Mouse (Mus musculus) kidney, postnatal 0 days (tissue): ENCODE measurements around the gene Jph4. TPM values are rescaled to one million over a fixed set of nuclear protein-coding genes. Genes with fewer than 3 reads are reported as not detected.

Source experiments
- ATAC-seq: fragments of 200-750 bp; cut with Nextera tagmentation; replicated peaks from 2 replicates; pipeline ENCODE4 v1.8.0; 2017; ENCODE audit warnings: low read depth, moderate number of reproducible peaks, moderate TSS enrichment, moderate library complexity; ENCODE audit not compliant: low FRiP score
- DNase-seq: peaks from one replicate; pipeline ENCODE4 v3.0.0-alpha.2; 2016; ENCODE audit warnings: low spot score
- H3K27ac ChIP-seq: fragments of 300-500 bp; sonication (generic); 2 replicates; pipeline ENCODE4 v1.5.1; 2014; ENCODE audit warnings: mild to moderate bottlenecking
- H3K27me3 ChIP-seq: fragments of 300-500 bp; sonication (generic); 2 replicates; pipeline ENCODE4 v1.6.1; 2014; ENCODE audit warnings: low read length, mixed read lengths; ENCODE audit not compliant: insufficient read depth
- H3K36me3 ChIP-seq: fragments of 300-500 bp; sonication (generic); 2 replicates; pipeline ENCODE4 v1.6.1; 2014; ENCODE audit warnings: low read length, mixed read lengths; ENCODE audit not compliant: insufficient read depth
- H3K4me1 ChIP-seq: fragments of 300-500 bp; sonication (generic); replicated peaks from 2 replicates; pipeline ENCODE4 v1.6.1; 2014; ENCODE audit warnings: antibody characterized with exemption, low read length, mixed read lengths; ENCODE audit not compliant: insufficient read depth
- H3K4me2 ChIP-seq: fragments of 300-500 bp; sonication (generic); 2 replicates; pipeline ENCODE4 v1.6.1; 2014; ENCODE audit warnings: mild to moderate bottlenecking, low read length, moderate library complexity, mixed read lengths
- H3K4me3 ChIP-seq: fragments of 300-500 bp; sonication (generic); replicated peaks from 2 replicates; pipeline ENCODE4 v1.5.1; 2014; ENCODE audit warnings: low read depth, low read length
- H3K9ac ChIP-seq: fragments of 300-500 bp; sonication (generic); 2 replicates; pipeline ENCODE4 v1.6.1; 2014; ENCODE audit warnings: low read depth, low read length
- H3K9me3 ChIP-seq: fragments of 300-500 bp; sonication (generic); replicated peaks from 2 replicates; pipeline ENCODE4 v1.6.1; 2016; ENCODE audit warnings: low read length, inconsistent platforms, mixed read lengths
- CTCF ChIP-seq: IDR thresholded peaks from 2 replicates; pipeline ENCODE4 v1.5.1; 2016; ENCODE audit warnings: antibody characterized with exemption, low read depth, mild to moderate bottlenecking, moderate library complexity
- whole genome bisulfite sequencing: fragments of 180-500 bp; shearing (Covaris S2); extraction: QIAGEN DNeasy Blood & Tissue Kit; methylation state at CpG from one replicate; pipeline ENCODE4 v1.1.7; 2014; 5-methylcytosine and 5-hydroxymethylcytosine counted together
- polyA plus RNA-seq: library from polyadenylated mRNA; unstranded; fragments of >200 nt; fragmentation: Nextera tagmentation; extraction: Ambion mirVana; gene quantifications from 2 replicates; pipeline ENCODE4 v1.2.1, GENCODE M21; 2015

The Jph4 gene
- polyA plus RNA-seq, 1 experiment from 2014 or later: 0.30 TPM

DNA sequence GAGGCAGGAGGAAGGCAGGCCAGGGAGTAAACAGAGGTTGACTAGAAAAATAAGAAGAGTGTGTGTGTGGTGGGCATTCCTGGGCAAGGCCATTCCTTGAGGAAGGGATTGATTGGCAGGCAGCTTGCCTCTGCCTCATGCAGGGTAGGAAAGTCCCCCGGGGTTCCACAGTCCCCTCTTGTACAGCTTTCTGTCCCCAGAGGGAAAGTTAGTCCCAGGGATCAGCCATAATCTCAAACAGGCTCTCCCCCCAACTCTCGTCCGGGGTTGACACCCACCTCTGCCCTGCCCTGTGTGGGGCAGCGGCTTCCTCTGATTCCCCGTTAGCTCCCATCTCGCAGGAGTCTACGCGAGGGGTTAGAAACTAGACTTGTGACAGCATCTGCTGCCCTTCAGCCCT, 9.7 kb downstream of the Jph4 start:
- no peak overlapping the region for H3K4me2 ChIP-seq
- peaks cover 15% of the 10 kb centered on the region for H3K27me3 ChIP-seq
- DNase-seq (no peak), ATAC-seq (no peak)
- no peaks in the 10 kb centered on the region for H3K36me3 ChIP-seq
- H3K27ac ChIP-seq: no peak overlapping the region
- TF ChIP-seq CTCF: no peak
- H3K4me1 ChIP-seq: 0 out of 2 replicates have a peak, but pooled peaks cover 8% of the 10 kb centered on the region
- 79% methylated on average over 8 of the region's 8 CpGs for WGBS
- H3K9ac ChIP-seq: no peak overlapping the region
- H3K4me3 ChIP-seq: no peak overlapping the region
- H3K9me3 ChIP-seq: no peaks in the 10 kb centered on the region

DNA sequence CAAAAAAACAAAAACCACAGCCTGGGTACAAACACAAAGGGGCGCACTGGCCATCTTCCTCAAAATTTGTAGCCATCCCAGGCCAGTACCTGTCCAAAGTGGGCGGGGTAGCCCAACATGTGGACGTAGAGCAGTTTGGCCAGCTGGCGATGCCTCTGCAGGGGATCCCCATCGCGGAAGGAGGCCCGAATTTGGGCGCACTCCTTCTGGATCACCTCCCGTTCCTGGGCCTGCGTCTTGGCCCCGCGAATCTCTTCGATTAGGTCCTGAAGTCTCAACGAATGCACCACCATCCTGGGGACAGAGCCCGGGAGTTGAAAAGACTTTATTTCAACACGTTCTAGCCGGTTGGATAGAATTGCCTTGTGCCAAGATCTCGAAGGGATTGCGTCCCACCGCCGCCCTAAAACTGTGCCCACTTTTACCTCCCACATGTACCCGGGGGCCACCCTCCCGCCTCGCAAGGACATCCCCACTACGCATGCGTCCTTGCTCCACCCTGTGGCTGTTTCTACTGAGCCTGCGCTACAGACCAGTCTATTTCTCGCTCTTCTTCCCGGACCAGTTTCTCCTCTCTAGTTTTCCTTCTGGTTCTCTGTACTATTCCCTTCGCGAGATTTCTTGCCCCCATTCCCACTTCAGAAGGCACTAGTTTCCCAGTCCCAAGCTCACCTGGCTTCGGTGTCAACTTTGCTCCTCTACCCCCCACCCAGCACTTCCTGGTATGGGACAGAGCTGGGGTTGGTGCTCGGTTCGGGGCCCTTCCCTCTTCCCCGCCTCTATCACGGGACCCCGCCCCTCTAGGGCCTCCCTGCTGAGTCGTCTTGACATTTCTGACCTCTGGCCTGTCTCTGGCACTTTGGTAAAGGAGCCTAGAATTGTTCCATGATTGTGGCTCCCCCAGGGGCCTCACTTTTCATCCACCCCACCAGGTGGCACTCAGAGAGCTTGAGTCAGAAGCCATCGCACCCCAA, 10.6 kb downstream of the Jph4 start, which contains the start of gene Ap1g2:
TSS of gene Ap1g2 (minus strand) at position 758 of the 974 bp plus-strand sequence.
- peak; percentile 58; the same call in 1 of the 2 replicates for ATAC-seq

GRCm38 (mm10) chr14:55105386-55105785, 11.3 kb downstream of the Jph4 start:
- DNase-seq (peak; percentile 75), ATAC-seq (no peak; the same call in 1 of the 2 replicates)
- peak overlapping the region; percentile 80 for H3K4me2 ChIP-seq
- WGBS: 5% methylated on average over 7 of the region's 7 CpGs
- peak overlapping the region; percentile 54; the same call in 1 of the 2 replicates for H3K27ac ChIP-seq
- TF ChIP-seq CTCF: no peak
- 0 out of 2 replicates have a peak, but pooled peaks cover 6% of the 10 kb centered on the region for H3K36me3 ChIP-seq
- peaks cover 11% of the 10 kb centered on the region for H3K27me3 ChIP-seq
- peak overlapping the region; percentile 48 for H3K4me3 ChIP-seq
- H3K4me1 ChIP-seq: 0 out of 2 replicates have a peak, but pooled peaks cover 8% of the 10 kb centered on the region
- no peak overlapping the region for H3K9ac ChIP-seq
- no peaks in the 10 kb centered on the region for H3K9me3 ChIP-seq

More for the DNA sequence above, 10.6 kb downstream of the Jph4 start, which contains the start of gene Ap1g2:
- Histone ChIP-seq H3K27me3 (peaks cover 15% of the 10 kb centered on the region), H3K4me2 (peak within 1 kb of the TSS; percentile 80), H3K4me3 (peak within 1 kb of the TSS; percentile 48), H3K27ac (peak within 1 kb of the TSS; percentile 32), H3K36me3 (0 out of 2 replicates have a peak, but pooled peaks cover under 1% of the 10 kb centered on the region), H3K9ac (peak within 1 kb of the TSS; percentile 49; the same call in 1 of the 2 replicates), H3K4me1 (0 out of 2 replicates have a peak, but pooled peaks cover 8% of the 10 kb centered on the region), H3K9me3 (no peaks in the 10 kb centered on the region)
- peak; percentile 88 for DNase-seq
- WGBS: under 1% methylated on average over 39 of the region's 39 CpGs
- TF ChIP-seq CTCF: peak; percentile 31; the same call in 1 of the 2 replicates

GRCm38 (mm10) chr14:55104365-55104764, 12.4 kb downstream of the Jph4 start:
- no peak overlapping the region for H3K4me3 ChIP-seq
- no peaks in the 10 kb centered on the region for H3K9me3 ChIP-seq
- ATAC-seq (no peak), DNase-seq (no peak)
- peaks cover 10% of the 10 kb centered on the region; the same call in 1 of the 2 replicates for H3K36me3 ChIP-seq
- H3K27ac ChIP-seq: no peak overlapping the region; the same call in 1 of the 2 replicates
- 0 out of 2 replicates have a peak, but pooled peaks cover 6% of the 10 kb centered on the region for H3K4me1 ChIP-seq
- peaks cover 3% of the 10 kb centered on the region; the same call in 1 of the 2 replicates for H3K27me3 ChIP-seq
- no peak for TF ChIP-seq CTCF
- no peak overlapping the region for H3K9ac ChIP-seq
- WGBS: 88% methylated on average over 18 of the region's 18 CpGs
- no peak overlapping the region for H3K4me2 ChIP-seq

DNA sequence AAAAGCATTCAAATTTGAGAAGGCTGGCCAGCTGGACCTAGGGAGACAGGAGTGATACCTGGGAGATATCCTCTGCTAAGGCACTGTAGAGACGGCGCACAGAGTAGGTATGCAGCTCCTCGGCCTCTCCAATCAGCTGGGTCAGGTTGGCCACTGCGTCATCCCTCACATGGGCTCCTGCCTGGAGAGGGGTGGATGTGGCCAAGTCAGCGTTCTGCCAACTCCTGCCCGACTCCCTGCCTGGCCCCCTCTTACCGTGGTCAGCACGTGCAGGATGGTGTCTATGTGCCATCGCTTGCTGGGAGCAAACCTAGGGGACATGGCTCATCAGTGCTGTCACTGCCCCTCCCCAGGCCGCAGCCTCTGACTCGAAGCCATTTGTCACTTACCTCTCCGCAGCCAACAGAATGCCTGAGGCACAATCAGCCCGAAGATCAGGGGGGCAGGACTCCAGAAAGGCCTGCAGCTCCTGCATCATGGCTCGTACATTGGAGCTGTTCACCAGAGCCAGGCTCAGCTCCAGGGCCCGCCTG, 14.4 kb downstream of the Jph4 start:
- H3K27me3 ChIP-seq: no peaks in the 10 kb centered on the region
- H3K4me3 ChIP-seq: no peak overlapping the region
- no peak overlapping the region for H3K27ac ChIP-seq
- no peak overlapping the region for H3K4me2 ChIP-seq
- no peak overlapping the region for H3K9ac ChIP-seq
- peaks cover 12% of the 10 kb centered on the region; the same call in 1 of the 2 replicates for H3K36me3 ChIP-seq
- 73% methylated on average over 15 of the region's 15 CpGs for WGBS
- DNase-seq (no peak), ATAC-seq (no peak)
- H3K9me3 ChIP-seq: no peaks in the 10 kb centered on the region
- no peak for TF ChIP-seq CTCF
- H3K4me1 ChIP-seq: 0 out of 2 replicates have a peak, but pooled peaks cover 5% of the 10 kb centered on the region

GRCm38 (mm10) chr14:55101592-55101991, 15.1 kb downstream of the Jph4 start:
- DNase-seq (peak; percentile 73), ATAC-seq (no peak)
- H3K4me3 ChIP-seq: no peak overlapping the region
- no peak overlapping the region for H3K9ac ChIP-seq
- no peaks in the 10 kb centered on the region for H3K9me3 ChIP-seq
- H3K27ac ChIP-seq: no peak overlapping the region
- 51% methylated on average over 4 of the region's 4 CpGs for WGBS
- no peaks in the 10 kb centered on the region for H3K27me3 ChIP-seq
- H3K36me3 ChIP-seq: peaks cover 12% of the 10 kb centered on the region; the same call in 1 of the 2 replicates
- no peak overlapping the region for H3K4me2 ChIP-seq
- TF ChIP-seq CTCF: peak; percentile 77
- peaks cover 11% of the 10 kb centered on the region; the same call in 1 of the 2 replicates for H3K4me1 ChIP-seq
